Mouse (Mus musculus): ENCODE data around the gene Rxra. TPM values are rescaled to one million over a fixed set of nuclear protein-coding genes. Genes with fewer than 3 reads are reported as not detected.

Rxra gene
- total and polyA plus RNA-seq, 2 experiments from 2014 or later: 3.9 to 32.5 TPM

DNA sequence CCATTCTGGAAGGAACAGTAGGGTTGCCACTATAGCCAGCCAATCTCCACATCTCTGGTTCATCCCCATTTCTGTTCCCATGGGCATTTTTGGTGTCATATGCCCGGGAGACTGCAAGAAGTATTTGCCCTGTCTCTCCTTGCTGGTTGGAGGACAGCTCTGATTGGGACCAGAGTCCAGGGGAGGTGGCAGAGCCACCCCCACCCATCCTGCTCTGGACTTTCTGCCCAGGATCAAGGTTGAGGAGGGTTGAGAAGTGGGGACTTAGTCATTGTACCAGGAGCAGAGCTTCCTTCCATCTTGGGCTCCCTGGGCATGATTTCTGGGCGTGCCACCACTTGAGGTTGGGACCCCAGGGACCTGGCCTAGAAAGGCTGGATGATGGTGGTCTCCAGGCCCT, 10.1 kb downstream of the Rxra start:
- 96% methylated on average over 2 of the region's 2 CpGs for WGBS
- H3K27ac ChIP-seq: no peak overlapping the region
- H3K4me3 ChIP-seq (ENCODE audit: low read length): no peak overlapping the region
- H3K4me1 ChIP-seq (ENCODE audit: insufficient read depth, low read length): peaks cover 16% of the 10 kb centered on the region; the same call in 1 of the 2 replicates
- H3K4me2 ChIP-seq (ENCODE audit: low read depth, low read length): no peak overlapping the region
- no peaks in the 10 kb centered on the region for H3K36me3 ChIP-seq (ENCODE audit: insufficient read depth, low read length)
- no peaks in the 10 kb centered on the region for H3K27me3 ChIP-seq (ENCODE audit: insufficient read depth, low read length)
- no peak for TF ChIP-seq CTCF (IDR thresholded peaks at IDR 0.05; ENCODE audit: low read depth)
- no peaks in the 10 kb centered on the region for H3K9me3 ChIP-seq (ENCODE audit: low read length)
- no peak for DNase-seq (ENCODE audit: low spot score)
- no peak for ATAC-seq
- no peak overlapping the region for H3K9ac ChIP-seq (replicated peaks; ENCODE audit: low read length)

DNA sequence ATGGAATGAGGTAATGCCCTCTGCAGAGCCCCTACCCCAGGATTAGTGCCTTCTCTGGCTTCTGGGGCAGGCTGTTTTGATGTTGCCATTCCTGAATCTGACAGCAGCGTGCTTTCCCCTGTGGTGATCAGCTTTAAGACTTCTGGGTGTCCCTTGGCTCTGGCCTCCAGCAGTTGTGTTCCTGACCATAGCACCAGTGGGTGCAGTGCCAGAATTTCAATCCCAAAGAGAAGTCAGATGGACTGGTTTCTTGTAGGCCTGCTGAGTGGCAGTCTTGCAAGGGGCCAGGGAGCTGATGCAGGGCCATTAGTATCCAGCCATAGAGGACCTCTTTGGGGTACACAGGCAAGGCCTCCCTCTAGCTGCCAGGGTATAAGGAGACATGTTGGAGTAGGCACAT, 10.8 kb downstream of the Rxra start:
- Histone ChIP-seq H3K27me3 (ENCODE audit: insufficient read depth, low read length) (no peaks in the 10 kb centered on the region), H3K4me2 (ENCODE audit: low read depth, low read length) (no peak overlapping the region), H3K36me3 (ENCODE audit: insufficient read depth, low read length) (no peaks in the 10 kb centered on the region), H3K9me3 (ENCODE audit: low read length) (no peaks in the 10 kb centered on the region), H3K9ac (replicated peaks; ENCODE audit: low read length) (no peak overlapping the region), H3K27ac (no peak overlapping the region), H3K4me3 (ENCODE audit: low read length) (no peak overlapping the region), H3K4me1 (ENCODE audit: insufficient read depth, low read length) (0 out of 2 replicates have a peak, but pooled peaks cover 9% of the 10 kb centered on the region)
- 75% methylated on average over 1 of the region's 1 CpGs for WGBS
- ATAC-seq (no peak), DNase-seq (ENCODE audit: low spot score) (no peak)
- TF ChIP-seq CTCF (IDR thresholded peaks at IDR 0.05; ENCODE audit: low read depth): no peak

DNA sequence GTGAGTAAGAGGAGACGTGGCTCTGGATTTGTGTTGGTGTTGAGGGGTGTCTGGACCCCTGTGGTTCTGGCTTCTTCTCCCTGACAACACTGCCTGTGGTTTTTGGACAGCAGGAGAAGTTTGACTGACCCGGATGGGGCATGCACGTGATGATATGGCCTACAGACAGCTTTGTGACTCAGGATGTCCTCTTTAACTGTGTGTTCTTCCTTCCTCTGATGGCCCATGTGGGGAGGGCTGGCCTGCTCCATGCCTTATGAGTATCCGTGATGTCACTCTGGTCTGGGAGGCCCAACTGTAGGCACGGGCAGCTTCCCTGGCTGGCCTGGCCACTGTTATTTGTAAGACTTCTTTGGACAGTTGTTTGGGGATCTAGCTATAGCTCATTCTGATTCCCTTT, 11.7 kb downstream of the Rxra start:
- H3K36me3 ChIP-seq (ENCODE audit: insufficient read depth, low read length): no peaks in the 10 kb centered on the region
- H3K4me3 ChIP-seq (ENCODE audit: low read length): no peak overlapping the region
- no peak overlapping the region for H3K9ac ChIP-seq (replicated peaks; ENCODE audit: low read length)
- DNase-seq (ENCODE audit: low spot score): no peak
- no peak overlapping the region for H3K4me2 ChIP-seq (ENCODE audit: low read depth, low read length)
- no peaks in the 10 kb centered on the region for H3K9me3 ChIP-seq (ENCODE audit: low read length)
- 0 out of 2 replicates have a peak, but pooled peaks cover 8% of the 10 kb centered on the region for H3K4me1 ChIP-seq (ENCODE audit: insufficient read depth, low read length)
- 78% methylated on average over 5 of the region's 5 CpGs for WGBS
- TF ChIP-seq CTCF (IDR thresholded peaks at IDR 0.05; ENCODE audit: low read depth): no peak
- no peak overlapping the region for H3K27ac ChIP-seq
- no peak for ATAC-seq
- H3K27me3 ChIP-seq (ENCODE audit: insufficient read depth, low read length): no peaks in the 10 kb centered on the region

DNA sequence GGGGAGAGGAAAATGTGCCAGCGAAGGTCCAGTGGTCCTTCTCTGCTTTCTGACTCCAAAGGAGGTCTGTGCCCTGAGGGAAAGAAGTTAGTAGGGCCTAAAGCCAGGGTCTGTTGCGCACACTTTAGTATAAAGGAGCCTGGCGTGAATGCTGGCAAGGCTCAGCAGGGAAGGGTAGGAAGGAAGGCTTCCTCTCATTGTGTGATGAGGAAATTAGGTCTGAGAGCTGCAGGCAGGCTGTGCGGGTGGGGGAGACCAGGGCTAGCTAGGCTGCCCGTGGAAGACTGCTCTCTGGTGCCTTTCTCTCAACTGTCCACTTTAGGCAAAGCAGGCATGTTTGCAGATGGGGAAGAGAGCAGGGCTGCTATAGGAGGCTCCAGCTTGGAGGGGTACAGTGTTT, 14.5 kb downstream of the Rxra start:
- no peaks in the 10 kb centered on the region for H3K27me3 ChIP-seq (ENCODE audit: insufficient read depth, low read length)
- H3K9me3 ChIP-seq (ENCODE audit: low read length): no peaks in the 10 kb centered on the region
- 0 out of 2 replicates have a peak, but pooled peaks cover 8% of the 10 kb centered on the region for H3K4me1 ChIP-seq (ENCODE audit: insufficient read depth, low read length)
- 19% methylated on average over 5 of the region's 5 CpGs for WGBS
- no peak overlapping the region for H3K4me3 ChIP-seq (ENCODE audit: low read length)
- peak; percentile 23; the same call in 1 of the 2 replicates for TF ChIP-seq CTCF (IDR thresholded peaks at IDR 0.05; ENCODE audit: low read depth)
- ATAC-seq (no peak), DNase-seq (ENCODE audit: low spot score) (no peak)
- no peak overlapping the region for H3K4me2 ChIP-seq (ENCODE audit: low read depth, low read length)
- H3K27ac ChIP-seq: no peak overlapping the region
- no peak overlapping the region for H3K9ac ChIP-seq (replicated peaks; ENCODE audit: low read length)
- H3K36me3 ChIP-seq (ENCODE audit: insufficient read depth, low read length): no peaks in the 10 kb centered on the region

DNA sequence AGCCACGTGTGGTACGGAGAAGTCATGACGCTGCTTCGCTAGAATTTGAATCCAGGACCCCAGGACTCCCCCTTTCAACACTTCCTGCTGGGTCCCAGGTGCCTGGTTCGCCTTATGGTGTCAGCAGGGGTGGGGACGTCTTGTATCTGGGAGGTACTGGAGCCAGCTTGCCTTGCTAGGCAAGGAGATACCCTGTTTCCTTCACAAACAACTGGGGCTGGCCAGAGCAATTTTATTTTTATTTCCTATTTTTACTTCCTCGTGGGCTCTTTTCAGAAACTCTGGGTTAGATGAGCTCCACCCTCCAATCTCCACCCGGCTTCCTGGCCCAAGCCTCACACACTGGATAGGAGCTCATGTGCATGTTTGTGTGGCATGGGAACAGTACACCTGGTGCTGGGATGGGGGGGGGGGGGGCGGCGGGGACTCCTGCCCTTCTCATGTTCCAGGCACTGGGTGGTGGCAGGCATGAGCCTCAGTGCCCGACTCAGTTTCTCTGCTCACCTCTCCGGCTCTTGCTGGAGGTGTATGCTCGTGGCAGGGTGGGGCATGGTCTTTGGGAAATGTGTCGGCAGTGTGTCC, 15.0 kb downstream of the Rxra start:
- no peak for ATAC-seq
- Histone ChIP-seq H3K4me2 (ENCODE audit: low read depth, low read length) (no peak overlapping the region), H3K4me3 (ENCODE audit: low read length) (no peak overlapping the region), H3K9ac (replicated peaks; ENCODE audit: low read length) (no peak overlapping the region), H3K9me3 (ENCODE audit: low read length) (no peaks in the 10 kb centered on the region), H3K27ac (no peak overlapping the region), H3K4me1 (ENCODE audit: insufficient read depth, low read length) (0 out of 2 replicates have a peak, but pooled peaks cover 8% of the 10 kb centered on the region), H3K36me3 (ENCODE audit: insufficient read depth, low read length) (no peaks in the 10 kb centered on the region), H3K27me3 (ENCODE audit: insufficient read depth, low read length) (no peaks in the 10 kb centered on the region)
- no peak for TF ChIP-seq CTCF (IDR thresholded peaks at IDR 0.05; ENCODE audit: low read depth)
- WGBS: 74% methylated on average over 12 of the region's 14 CpGs
- no peak for DNase-seq (ENCODE audit: low spot score)

DNA sequence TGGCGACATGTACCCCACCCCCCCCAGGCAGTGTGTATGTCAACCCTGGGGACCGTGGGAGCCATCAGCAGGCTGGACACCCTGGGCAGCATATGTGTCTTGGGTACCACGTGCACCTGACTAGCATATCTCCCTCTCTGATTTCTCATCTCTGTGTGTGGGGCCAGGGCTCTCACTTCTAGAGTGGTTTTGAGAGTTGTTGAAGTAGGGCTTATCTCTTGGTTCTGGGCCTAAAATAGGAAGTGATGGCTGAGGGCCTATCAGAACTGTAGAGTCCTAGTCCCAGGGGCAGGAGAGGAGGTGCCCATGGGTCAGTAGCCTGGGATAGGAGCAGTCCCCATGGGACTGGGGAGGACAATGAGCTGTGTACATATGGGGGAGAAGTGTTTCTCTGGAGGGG, 16.4 kb downstream of the Rxra start:
- Histone ChIP-seq H3K27ac (no peak overlapping the region), H3K36me3 (ENCODE audit: insufficient read depth, low read length) (no peaks in the 10 kb centered on the region), H3K4me2 (ENCODE audit: low read depth, low read length) (no peak overlapping the region), H3K27me3 (ENCODE audit: insufficient read depth, low read length) (no peaks in the 10 kb centered on the region), H3K9me3 (ENCODE audit: low read length) (no peaks in the 10 kb centered on the region), H3K4me1 (ENCODE audit: insufficient read depth, low read length) (0 out of 2 replicates have a peak, but pooled peaks cover 8% of the 10 kb centered on the region), H3K4me3 (ENCODE audit: low read length) (no peak overlapping the region), H3K9ac (replicated peaks; ENCODE audit: low read length) (no peak overlapping the region)
- DNase-seq (ENCODE audit: low spot score) (no peak), ATAC-seq (no peak)
- WGBS: 90% methylated on average over 3 of the region's 3 CpGs
- TF ChIP-seq CTCF (IDR thresholded peaks at IDR 0.05; ENCODE audit: low read depth): no peak

DNA sequence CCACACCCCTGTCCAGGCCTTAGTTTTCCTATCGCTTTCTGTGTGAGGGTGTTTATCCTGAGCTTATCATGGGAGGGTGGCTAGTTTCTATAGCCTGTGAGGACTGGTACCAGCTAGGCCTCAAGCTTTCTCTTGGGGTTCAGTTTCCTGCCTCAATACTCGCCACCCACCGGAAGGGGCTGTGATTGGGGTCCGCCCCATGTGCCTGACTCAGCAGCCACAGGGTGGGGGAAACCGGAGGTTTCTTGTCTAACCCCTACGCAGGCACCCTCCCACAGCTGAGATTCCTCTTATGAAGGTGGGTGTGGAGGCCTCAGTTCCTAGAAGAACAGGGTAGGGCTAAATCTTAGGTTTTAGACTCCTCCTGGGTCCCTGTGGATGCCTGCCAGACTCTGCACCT, 17.4 kb downstream of the Rxra start:
- Histone ChIP-seq H3K27me3 (ENCODE audit: insufficient read depth, low read length) (no peaks in the 10 kb centered on the region), H3K36me3 (ENCODE audit: insufficient read depth, low read length) (no peaks in the 10 kb centered on the region), H3K9ac (replicated peaks; ENCODE audit: low read length) (no peak overlapping the region), H3K4me3 (ENCODE audit: low read length) (no peak overlapping the region), H3K4me1 (ENCODE audit: insufficient read depth, low read length) (0 out of 2 replicates have a peak, but pooled peaks cover 10% of the 10 kb centered on the region), H3K9me3 (ENCODE audit: low read length) (no peaks in the 10 kb centered on the region), H3K4me2 (ENCODE audit: low read depth, low read length) (no peak overlapping the region), H3K27ac (no peak overlapping the region)
- no peak for ATAC-seq
- WGBS: 90% methylated on average over 6 of the region's 6 CpGs
- DNase-seq (ENCODE audit: low spot score): no peak
- no peak for TF ChIP-seq CTCF (IDR thresholded peaks at IDR 0.05; ENCODE audit: low read depth)

Measured in hindbrain, postnatal 0 days (tissue).